Mouse (Mus musculus) limb, embryonic 12.5 days (tissue): ENCODE data around the gene Aspdh. TPM values are rescaled to one million over a fixed set of nuclear protein-coding genes. Genes with fewer than 3 reads are reported as not detected.
A peak's percentile ranks its signal among the peaks of the same experiment; 100 is the strongest.

Experiments
- ATAC-seq: fragments of 200-750 bp; cut with Nextera tagmentation; 2 replicates; pipeline ENCODE4 v1.8.0; 2017; ENCODE audit warnings: low read depth, moderate TSS enrichment; ENCODE audit not compliant: insufficient number of reproducible peaks, insufficient read depth, low FRiP score, low TSS enrichment
- H3K27ac ChIP-seq: fragments of 300-500 bp; sonication (generic); 2 replicates; pipeline ENCODE4 v1.5.1; 2016; ENCODE audit warnings: mild to moderate bottlenecking, moderate library complexity
- H3K27me3 ChIP-seq: fragments of 300-500 bp; sonication (generic); 2 replicates; pipeline ENCODE4 v1.6.1; 2016; ENCODE audit warnings: mild to moderate bottlenecking, moderate library complexity
- H3K36me3 ChIP-seq: fragments of 300-500 bp; sonication (generic); 2 replicates; pipeline ENCODE4 v1.6.1; 2016; ENCODE audit warnings: mild to moderate bottlenecking, moderate library complexity
- H3K4me1 ChIP-seq: fragments of 300-500 bp; sonication (generic); replicated peaks from 2 replicates; pipeline ENCODE4 v1.6.1; 2016
- H3K4me2 ChIP-seq: fragments of 300-500 bp; sonication (generic); 2 replicates; pipeline ENCODE4 v1.6.1; 2016; ENCODE audit warnings: mild to moderate bottlenecking, moderate library complexity
- H3K4me3 ChIP-seq: fragments of 300-500 bp; sonication (generic); replicated peaks from 2 replicates; pipeline ENCODE4 v1.5.1; 2016; ENCODE audit warnings: mild to moderate bottlenecking
- H3K9ac ChIP-seq: fragments of 300-500 bp; sonication (generic); replicated peaks from 2 replicates; pipeline ENCODE4 v1.6.1; 2016; ENCODE audit warnings: mild to moderate bottlenecking, moderate library complexity
- H3K9me3 ChIP-seq: fragments of 300-500 bp; sonication (generic); 2 replicates; pipeline ENCODE4 v1.6.1; 2016; ENCODE audit warnings: mild to moderate bottlenecking, moderate library complexity
- WGBS: fragments of 180-500 bp; shearing (Covaris S2); methylation state at CpG from one replicate; pipeline ENCODE4 v1.1.7; 2016; 5-methylcytosine and 5-hydroxymethylcytosine counted together
- polyA plus RNA-seq: library from polyadenylated mRNA; unstranded; fragments of >200 nt; fragmentation: Nextera tagmentation; extraction: Ambion mirVana; gene quantifications from 2 replicates; pipeline ENCODE4 v1.2.1, GENCODE M21; 2016

Gene Aspdh
- polyA plus RNA-seq, 1 experiment from 2014 or later, result 0.56 TPM

- ATAC-seq, result no peak
- Histone ChIP-seq H3K9ac (no peak overlapping the region), H3K27me3 (peaks cover 92% of the 10 kb centered on the region)
These were observed 27.3 kb upstream of the Aspdh start for GRCm38 (mm10) chr7:44437933-44438332.

GRCm38 (mm10) chr7:44439696-44440095, 25.5 kb upstream of the Aspdh start:
- H3K4me1 ChIP-seq, result peaks cover 26% of the 10 kb centered on the region
- H3K4me3 ChIP-seq, result no peak overlapping the region
- H3K4me2 ChIP-seq, result no peak overlapping the region
- H3K9ac ChIP-seq, result no peak overlapping the region
- no peaks in the 10 kb centered on the region for H3K36me3 ChIP-seq
- H3K9me3 ChIP-seq, result no peaks in the 10 kb centered on the region
- 60% methylated on average over 2 of the region's 2 CpGs for WGBS
- no peak for ATAC-seq
- no peak overlapping the region for H3K27ac ChIP-seq
- H3K27me3 ChIP-seq, result peaks cover 97% of the 10 kb centered on the region

More at GRCm38 (mm10) chr7:44437933-44438332, 27.3 kb upstream of the Aspdh start:
- no peaks in the 10 kb centered on the region for H3K36me3 ChIP-seq
- H3K4me3 ChIP-seq, result no peak overlapping the region
- H3K4me1 ChIP-seq, result peaks cover 16% of the 10 kb centered on the region
- no peak overlapping the region for H3K27ac ChIP-seq
- WGBS, result 68% methylated on average over 8 of the region's 8 CpGs
- H3K9me3 ChIP-seq, result no peaks in the 10 kb centered on the region
- H3K4me2 ChIP-seq, result no peak overlapping the region

- WGBS, result 80% methylated on average over 1 of the region's 1 CpGs
- Histone ChIP-seq H3K36me3 (no peaks in the 10 kb centered on the region), H3K27ac (no peak overlapping the region), H3K4me1 (peaks cover 29% of the 10 kb centered on the region), H3K4me3 (no peak overlapping the region), H3K4me2 (no peak overlapping the region), H3K9ac (no peak overlapping the region), H3K27me3 (peaks cover 98% of the 10 kb centered on the region), H3K9me3 (no peaks in the 10 kb centered on the region)
- ATAC-seq, result no peak
These were observed 24.7 kb upstream of the Aspdh start for GRCm38 (mm10) chr7:44440479-44440878.

- Histone ChIP-seq H3K9ac (no peak overlapping the region), H3K4me1 (peaks cover 29% of the 10 kb centered on the region), H3K27ac (no peak overlapping the region), H3K4me2 (peak overlapping the region; percentile 55), H3K27me3 (peaks cover 98% of the 10 kb centered on the region), H3K9me3 (no peaks in the 10 kb centered on the region), H3K4me3 (0 out of 2 replicates have a peak overlapping the region, but pooled peaks have one; percentile 34), H3K36me3 (no peaks in the 10 kb centered on the region)
- ATAC-seq, result no peak
- 25% methylated on average over 1 of the region's 1 CpGs for WGBS
These were observed 24.0 kb upstream of the Aspdh start for GRCm38 (mm10) chr7:44441180-44441579.

- peak overlapping the region; percentile 34 for H3K4me3 ChIP-seq
- H3K4me2 ChIP-seq, result peak overlapping the region; percentile 55
- peak overlapping the region; percentile 50 for H3K9ac ChIP-seq
- no peaks in the 10 kb centered on the region for H3K36me3 ChIP-seq
- peaks cover 29% of the 10 kb centered on the region for H3K4me1 ChIP-seq
- no peak for ATAC-seq
- peaks cover 98% of the 10 kb centered on the region for H3K27me3 ChIP-seq
- no peaks in the 10 kb centered on the region for H3K9me3 ChIP-seq
- whole genome bisulfite sequencing, result 0% methylated on average over 14 of the region's 14 CpGs
- no peak overlapping the region for H3K27ac ChIP-seq
These were observed 23.5 kb upstream of the Aspdh start for GRCm38 (mm10) chr7:44441648-44442109.

- Histone ChIP-seq H3K27ac (no peak overlapping the region), H3K4me1 (peaks cover 29% of the 10 kb centered on the region), H3K4me2 (peak overlapping the region; percentile 55), H3K27me3 (peaks cover 98% of the 10 kb centered on the region), H3K36me3 (no peaks in the 10 kb centered on the region), H3K9ac (peak overlapping the region; percentile 50), H3K4me3 (peak overlapping the region; percentile 34), H3K9me3 (no peaks in the 10 kb centered on the region)
- no peak; the same call in 1 of the 2 replicates for ATAC-seq
- under 1% methylated on average over 14 of the region's 14 CpGs for WGBS
These were observed 22.8 kb upstream of the Aspdh start for GRCm38 (mm10) chr7:44442407-44442821.

GRCm38 (mm10) chr7:44443268-44444173, 21.7 kb upstream of the Aspdh start:
- peaks cover 97% of the 10 kb centered on the region for H3K27me3 ChIP-seq
- 8% methylated on average over 20 of the region's 20 CpGs for WGBS
- no peak for ATAC-seq
- H3K27ac ChIP-seq, result no peak overlapping the region
- peak overlapping the region; percentile 34 for H3K4me3 ChIP-seq
- H3K9me3 ChIP-seq, result no peaks in the 10 kb centered on the region
- no peak overlapping the region for H3K9ac ChIP-seq
- H3K4me2 ChIP-seq, result peak overlapping the region; percentile 55
- H3K4me1 ChIP-seq, result peaks cover 29% of the 10 kb centered on the region
- H3K36me3 ChIP-seq, result no peaks in the 10 kb centered on the region

- Histone ChIP-seq H3K36me3 (no peaks in the 10 kb centered on the region), H3K9ac (peak overlapping the region; percentile 27; the same call in 1 of the 2 replicates), H3K4me1 (peaks cover 29% of the 10 kb centered on the region), H3K4me2 (no peak overlapping the region), H3K4me3 (no peak overlapping the region; the same call in 1 of the 2 replicates), H3K9me3 (no peaks in the 10 kb centered on the region), H3K27me3 (peaks cover 96% of the 10 kb centered on the region), H3K27ac (no peak overlapping the region)
- no peak for ATAC-seq
- WGBS, result 8% methylated on average over 29 of the region's 29 CpGs
These were observed 20.2 kb upstream of the Aspdh start for GRCm38 (mm10) chr7:44444886-44445527.

GRCm38 (mm10) chr7:44445528-44445923, 19.7 kb upstream of the Aspdh start:
- no peak for ATAC-seq
- Histone ChIP-seq H3K4me3 (no peak overlapping the region; the same call in 1 of the 2 replicates), H3K27me3 (peaks cover 91% of the 10 kb centered on the region), H3K4me1 (peaks cover 29% of the 10 kb centered on the region), H3K36me3 (no peaks in the 10 kb centered on the region), H3K9me3 (no peaks in the 10 kb centered on the region), H3K4me2 (no peak overlapping the region), H3K9ac (no peak overlapping the region), H3K27ac (no peak overlapping the region)
- 12% methylated on average over 7 of the region's 7 CpGs for WGBS

GRCm38 (mm10) chr7:44446070-44446855, 18.9 kb upstream of the Aspdh start:
- Histone ChIP-seq H3K4me2 (no peak overlapping the region), H3K9me3 (no peaks in the 10 kb centered on the region), H3K9ac (no peak overlapping the region), H3K36me3 (no peaks in the 10 kb centered on the region), H3K4me3 (no peak overlapping the region), H3K27ac (no peak overlapping the region), H3K4me1 (peaks cover 29% of the 10 kb centered on the region), H3K27me3 (peaks cover 85% of the 10 kb centered on the region)
- 42% methylated on average over 12 of the region's 12 CpGs for WGBS
- ATAC-seq, result no peak
